Mouse (Mus musculus): ENCODE results near the gene Kpna1.

Kpna1 gene

GRCm38 (mm10) chr16:36071071-36071449 is 92.5 kb downstream of the Kpna1 start:
- no peak for DNase-seq (ENCODE audit: low spot score)

GRCm38 (mm10) chr16:36071450-36072379 is 93.2 kb downstream of the Kpna1 start, which contains the start of the genes Fam162a and Ccdc58:
Fam162a (minus strand) TSS chr16:36071594.
Ccdc58 (plus strand) TSS chr16:36071685.
- peak; percentile 96 for DNase-seq (ENCODE audit: low spot score)

DNA sequence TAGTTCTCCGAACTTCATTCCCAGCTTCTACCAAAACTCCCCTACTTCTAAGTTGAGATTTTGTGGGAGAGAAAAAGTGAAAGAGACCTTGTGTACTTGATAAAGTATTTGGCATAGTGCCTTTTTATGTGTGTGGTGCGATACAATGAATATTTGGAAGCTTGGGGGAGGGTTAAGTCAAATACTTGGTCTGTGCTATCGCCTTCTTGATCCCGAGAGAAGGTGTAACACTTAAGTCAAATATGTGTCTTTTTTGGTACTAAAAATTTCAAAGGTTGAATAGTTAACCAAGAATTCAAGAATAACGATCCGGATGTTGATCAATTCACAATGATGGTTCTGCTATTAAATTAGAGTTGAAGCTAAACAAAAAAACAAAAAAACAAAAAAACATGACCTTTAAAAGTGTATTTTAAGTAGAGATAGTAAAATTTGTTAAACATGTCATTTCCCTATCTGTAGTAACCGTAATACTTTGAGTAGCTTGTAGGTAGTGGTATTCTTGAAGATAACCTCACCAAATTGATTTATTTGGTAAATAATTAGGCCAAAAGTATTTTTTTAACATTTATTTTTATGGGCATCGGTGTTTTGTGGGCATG is 94.0 kb downstream of the Kpna1 start:
- no peak for DNase-seq (ENCODE audit: low spot score)

DNA sequence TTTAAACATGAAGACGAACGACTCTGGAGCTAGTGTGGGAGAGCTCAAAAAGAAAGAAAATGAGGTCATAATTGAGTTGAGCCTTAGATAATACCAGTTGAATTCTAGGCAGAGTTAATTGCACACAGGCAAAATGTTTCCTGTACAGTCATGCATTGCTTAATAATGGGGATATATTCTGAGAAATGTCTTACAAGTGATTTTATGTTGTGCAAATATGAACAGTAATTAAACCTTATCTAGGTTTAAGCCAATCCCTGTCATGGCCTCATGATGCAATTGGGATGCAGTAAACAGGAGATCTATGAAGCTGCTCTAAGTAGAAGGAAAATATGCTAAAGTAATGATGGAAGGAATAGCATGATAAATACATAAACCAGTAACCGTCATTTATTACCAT is 96.2 kb downstream of the Kpna1 start:
- DNase-seq (ENCODE audit: low spot score): no peak

- no peak for DNase-seq (ENCODE audit: low spot score)
These were observed 101.4 kb downstream of the Kpna1 start for GRCm38 (mm10) chr16:36079916-36080315.

All from testis, postnatal 10 days (tissue).